Comparison of ENCODE assay signal across 21 mouse cellular contexts in genomic region chr2:92202319-92203040, GRCm38 (mm10).
A peak's percentile ranks its signal among the peaks of the same experiment; 100 is the strongest.
DNase-seq lines count a peak whose midpoint lies in the region; ATAC-seq and TF ChIP-seq lines count a peak whose summit lies in the region.
"Had no signal": no experiment of that assay in that cellular context is flagged by ENCODE, and none has a peak within 500 bp of the region (broad histone marks: within the 10 kb centered on the region; RNA-seq: fewer than 3 reads in every experiment).

No protein-coding gene starts in this region.

- ATAC-seq in inflammation-experienced regulatory T-cells, adult 6 months = peak; percentile 59
- ATAC-seq: forebrain, embryonic 16.5 days; intestine, embryonic 15.5 days; liver, postnatal 0 days had no signal

- TF ChIP-seq CTCF in thymus, adult 2 months (IDR thresholded peaks at IDR 0.05; ENCODE audit: borderline replicate concordance, control insufficient read depth, extremely low read depth, insufficient read depth, low read length, poor library complexity) = no peak

- no peaks in the 10 kb centered on the region for H3K27me3 ChIP-seq in thymus, adult 2 months (ENCODE audit: control insufficient read depth, insufficient read depth, low read length)
- H3K27me3 ChIP-seq: hindbrain, embryonic 12.5 days; intestine, embryonic 15.5 days; midbrain, embryonic 12.5 days had no signal

- peak overlapping the region; percentile 39 for H3K27ac ChIP-seq in thymus, adult 2 months (ENCODE audit: control insufficient read depth, insufficient read depth, low read length)
- H3K27ac ChIP-seq: hindbrain, embryonic 12.5 days; intestine, embryonic 15.5 days; midbrain, embryonic 12.5 days; stomach, postnatal 0 days had no signal

- no peak overlapping the region for H3K4me3 ChIP-seq in thymus, adult 2 months (ENCODE audit: control insufficient read depth, insufficient read depth, low read length)
- H3K4me3 ChIP-seq: hindbrain, embryonic 12.5 days; intestine, embryonic 15.5 days; midbrain, embryonic 12.5 days had no signal

- peaks cover 12% of the 10 kb centered on the region for H3K4me1 ChIP-seq in thymus, adult 2 months (replicated peaks; ENCODE audit: control insufficient read depth, insufficient read depth, low read length)

- DNase-seq in thymus, adult 2 months = no peak
- no peak for DNase-seq in thymus, postnatal 36 days
- DNase-seq in R1 (ENCODE audit: low read depth, low spot score) = peak; percentile 93
- DNase-seq in yolk sac, embryonic 10.5 days (ENCODE audit: low spot score) = peak; percentile 59
- no peak for DNase-seq in adrenal gland, postnatal 4 days (ENCODE audit: low spot score in 2 of 2)
- DNase-seq in retina, postnatal 1 day = no peak
- no peak for DNase-seq in left cerebral cortex, postnatal 10 days (ENCODE audit: extremely low spot score in 1 of 2, low spot score in 2 of 2)
- DNase-seq: cerebellum, adult 11 months; cerebellum, postnatal 36 days; gastrocnemius, postnatal 10 days; liver; liver, postnatal 0 days; lung, postnatal 36 days; spleen, adult 18-20 months; thymus, postnatal 4 days had no signal

- no peaks in the 10 kb centered on the region for H3K36me3 ChIP-seq in thymus, adult 2 months (ENCODE audit: control insufficient read depth, insufficient read depth, low read length)
- H3K36me3 ChIP-seq: hindbrain, embryonic 12.5 days; intestine, embryonic 15.5 days; midbrain, embryonic 12.5 days had no signal

- no peak for TF ChIP-seq POLR2A in thymus, adult 2 months (IDR thresholded peaks at IDR 0.05; ENCODE audit: control insufficient read depth, extremely low read depth, insufficient read depth, low read length, poor library complexity)

- intact Hi-C loops in left cerebral cortex, postnatal 10 days (cut with DNase I) = no loop called here

- WGBS in thymus, adult 2 months = 12% methylated on average over 4 of the region's 4 CpGs

Comparison
In these comparisons a context has a peak if more than half of its experiments do, and no peak if none do; other contexts are left out.
1. DNase-seq: peak in R1 (single experiment) and yolk sac, embryonic 10.5 days (single experiment); none in thymus, adult 2 months (single experiment), thymus, postnatal 36 days (0 of 2), adrenal gland, postnatal 4 days (0 of 2), retina, postnatal 1 day (single experiment) and left cerebral cortex, postnatal 10 days (0 of 2).